Mouse (Mus musculus) kidney, postnatal 0 days (tissue): ENCODE measurements around the gene Txnrd1. TPM values are rescaled to one million over a fixed set of nuclear protein-coding genes. Genes with fewer than 3 reads are reported as not detected.
A peak's percentile ranks its signal among the peaks of the same experiment; 100 is the strongest.

Experiments used
- ATAC-seq: fragments of 200-750 bp; cut with Nextera tagmentation; replicated peaks from 2 replicates; pipeline ENCODE4 v1.8.0; 2017; ENCODE audit warnings: low read depth, moderate number of reproducible peaks, moderate TSS enrichment, moderate library complexity; ENCODE audit not compliant: low FRiP score
- DNase-seq: peaks from one replicate; pipeline ENCODE4 v3.0.0-alpha.2; 2016; ENCODE audit warnings: low spot score
- H3K27ac ChIP-seq: fragments of 300-500 bp; sonication (generic); 2 replicates; pipeline ENCODE4 v1.5.1; 2014; ENCODE audit warnings: mild to moderate bottlenecking
- H3K27me3 ChIP-seq: fragments of 300-500 bp; sonication (generic); 2 replicates; pipeline ENCODE4 v1.6.1; 2014; ENCODE audit warnings: low read length, mixed read lengths; ENCODE audit not compliant: insufficient read depth
- H3K36me3 ChIP-seq: fragments of 300-500 bp; sonication (generic); 2 replicates; pipeline ENCODE4 v1.6.1; 2014; ENCODE audit warnings: low read length, mixed read lengths; ENCODE audit not compliant: insufficient read depth
- H3K4me1 ChIP-seq: fragments of 300-500 bp; sonication (generic); replicated peaks from 2 replicates; pipeline ENCODE4 v1.6.1; 2014; ENCODE audit warnings: antibody characterized with exemption, low read length, mixed read lengths; ENCODE audit not compliant: insufficient read depth
- H3K4me2 ChIP-seq: fragments of 300-500 bp; sonication (generic); 2 replicates; pipeline ENCODE4 v1.6.1; 2014; ENCODE audit warnings: mild to moderate bottlenecking, low read length, moderate library complexity, mixed read lengths
- H3K4me3 ChIP-seq: fragments of 300-500 bp; sonication (generic); replicated peaks from 2 replicates; pipeline ENCODE4 v1.5.1; 2014; ENCODE audit warnings: low read depth, low read length
- H3K9ac ChIP-seq: fragments of 300-500 bp; sonication (generic); 2 replicates; pipeline ENCODE4 v1.6.1; 2014; ENCODE audit warnings: low read depth, low read length
- H3K9me3 ChIP-seq: fragments of 300-500 bp; sonication (generic); replicated peaks from 2 replicates; pipeline ENCODE4 v1.6.1; 2016; ENCODE audit warnings: low read length, inconsistent platforms, mixed read lengths
- CTCF ChIP-seq: IDR thresholded peaks from 2 replicates; pipeline ENCODE4 v1.5.1; 2016; ENCODE audit warnings: antibody characterized with exemption, low read depth, mild to moderate bottlenecking, moderate library complexity
- WGBS: fragments of 180-500 bp; shearing (Covaris S2); extraction: QIAGEN DNeasy Blood & Tissue Kit; methylation state at CpG from one replicate; pipeline ENCODE4 v1.1.7; 2014; 5-methylcytosine and 5-hydroxymethylcytosine counted together
- polyA plus RNA-seq: library from polyadenylated mRNA; unstranded; fragments of >200 nt; fragmentation: Nextera tagmentation; extraction: Ambion mirVana; gene quantifications from 2 replicates; pipeline ENCODE4 v1.2.1, GENCODE M21; 2015

Gene Txnrd1
- polyA plus RNA-seq, 1 experiment from 2014 or later, result 70.9 TPM

- DNase-seq (peak; percentile 13), ATAC-seq (peak; percentile 78)
- Histone ChIP-seq H3K27ac (no peak within 1 kb of the TSS), H3K4me1 (peaks cover 4% of the 10 kb centered on the region), H3K9ac (no peak within 1 kb of the TSS), H3K4me3 (no peak within 1 kb of the TSS), H3K27me3 (no peaks in the 10 kb centered on the region), H3K9me3 (no peaks in the 10 kb centered on the region), H3K36me3 (0 out of 2 replicates have a peak, but pooled peaks cover 13% of the 10 kb centered on the region), H3K4me2 (peak within 1 kb of the TSS; percentile 21; the same call in 1 of the 2 replicates)
- 59% methylated on average over 9 of the region's 9 CpGs for WGBS
- no peak for TF ChIP-seq CTCF
These were observed 32.6 kb downstream of the Txnrd1 start, which contains the start of gene Eid3 for GRCm38 (mm10) chr10:82866356-82866755. Gene Eid3, plus strand, starts transcription at chr10:82866626.

- Histone ChIP-seq H3K9me3 (no peaks in the 10 kb centered on the region), H3K27me3 (no peaks in the 10 kb centered on the region), H3K4me1 (no peaks in the 10 kb centered on the region; the same call in 1 of the 2 replicates), H3K36me3 (0 out of 2 replicates have a peak, but pooled peaks cover 13% of the 10 kb centered on the region), H3K4me3 (no peak overlapping the region), H3K27ac (no peak overlapping the region), H3K4me2 (peak overlapping the region; percentile 21; the same call in 1 of the 2 replicates), H3K9ac (no peak overlapping the region)
- WGBS, result 79% methylated on average over 18 of the region's 18 CpGs
- ATAC-seq (no peak), DNase-seq (no peak)
- no peak for TF ChIP-seq CTCF
These were observed 33.1 kb downstream of the Txnrd1 start for GRCm38 (mm10) chr10:82866832-82867231.

GRCm38 (mm10) chr10:82868418-82869086 lies 34.8 kb downstream of the Txnrd1 start:
- Histone ChIP-seq H3K4me2 (no peak overlapping the region), H3K4me3 (no peak overlapping the region), H3K4me1 (no peaks in the 10 kb centered on the region; the same call in 1 of the 2 replicates), H3K27ac (no peak overlapping the region), H3K27me3 (no peaks in the 10 kb centered on the region), H3K9me3 (no peaks in the 10 kb centered on the region), H3K36me3 (0 out of 2 replicates have a peak, but pooled peaks cover 12% of the 10 kb centered on the region), H3K9ac (no peak overlapping the region)
- DNase-seq (no peak), ATAC-seq (no peak)
- no peak for TF ChIP-seq CTCF
- 79% methylated on average over 6 of the region's 6 CpGs for WGBS

DNA sequence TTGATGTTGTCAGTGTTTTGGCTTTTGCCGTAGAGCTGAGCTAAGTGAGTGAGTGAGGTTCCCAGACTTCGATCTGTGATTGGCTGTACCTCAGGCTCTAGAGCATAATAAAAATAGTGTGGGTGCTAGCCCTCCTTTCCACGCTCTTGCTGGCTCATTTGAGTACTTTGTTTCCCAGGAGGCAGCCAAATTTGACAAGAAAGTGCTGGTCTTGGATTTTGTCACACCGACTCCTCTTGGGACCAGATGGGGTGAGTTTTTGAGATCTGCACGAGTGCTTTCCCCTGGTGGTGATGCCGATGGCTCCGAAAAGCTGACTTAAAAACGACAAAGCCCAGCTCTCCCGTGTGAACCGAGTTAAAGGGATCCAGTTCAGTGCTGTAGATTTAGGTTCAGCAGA lies 41.7 kb downstream of the Txnrd1 start:
- Histone ChIP-seq H3K27ac (no peak overlapping the region), H3K27me3 (no peaks in the 10 kb centered on the region), H3K4me2 (no peak overlapping the region), H3K36me3 (peaks cover 46% of the 10 kb centered on the region), H3K4me3 (no peak overlapping the region), H3K9me3 (no peaks in the 10 kb centered on the region), H3K4me1 (no peaks in the 10 kb centered on the region), H3K9ac (no peak overlapping the region)
- ATAC-seq (no peak), DNase-seq (no peak)
- TF ChIP-seq CTCF, result no peak
- WGBS, result 86% methylated on average over 10 of the region's 10 CpGs

DNA sequence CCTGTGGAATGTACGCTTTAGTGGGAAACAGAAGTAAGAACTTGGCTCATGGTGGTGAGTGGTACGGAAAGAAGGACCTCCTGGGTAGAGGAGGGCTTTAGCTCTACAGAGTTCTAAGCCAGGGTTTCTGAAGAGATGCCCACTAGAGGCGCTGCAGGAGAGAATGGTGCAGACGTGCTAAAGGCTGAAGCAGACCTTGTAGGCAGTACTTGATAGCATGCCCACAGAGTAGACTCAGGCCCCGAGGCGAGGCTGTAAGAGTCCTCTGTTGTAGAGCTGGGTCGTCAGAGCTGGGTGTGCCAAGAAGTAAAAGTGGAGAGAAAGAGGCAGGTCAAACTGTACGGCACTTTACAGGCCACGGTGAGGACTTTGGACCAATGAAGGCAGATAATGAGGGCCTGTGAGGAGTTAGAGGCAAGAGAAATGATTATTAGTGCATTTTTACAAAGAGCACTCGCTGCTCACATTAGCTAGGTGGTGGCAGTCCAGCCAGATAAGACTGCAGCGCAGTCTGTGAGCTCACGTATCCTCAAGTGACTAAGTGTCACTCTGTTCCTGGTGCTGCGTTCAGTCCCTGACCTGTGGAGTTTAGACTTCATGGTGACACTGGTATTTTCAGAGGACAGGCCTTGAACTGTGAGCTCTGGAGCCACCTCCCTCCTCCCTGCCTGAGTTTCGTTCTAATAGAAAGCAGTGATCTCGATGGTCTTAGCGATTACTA lies 42.5 kb downstream of the Txnrd1 start:
- H3K4me1 ChIP-seq, result no peaks in the 10 kb centered on the region
- H3K36me3 ChIP-seq, result peaks cover 53% of the 10 kb centered on the region
- H3K9me3 ChIP-seq, result no peaks in the 10 kb centered on the region
- ATAC-seq, result peak; percentile 52; the same call in 1 of the 2 replicates
- TF ChIP-seq CTCF, result peak; percentile 56
- H3K4me2 ChIP-seq, result no peak overlapping the region
- 80% methylated on average over 16 of the region's 16 CpGs for whole genome bisulfite sequencing
- peak; percentile 29 for DNase-seq
- no peaks in the 10 kb centered on the region for H3K27me3 ChIP-seq
- no peak overlapping the region for H3K27ac ChIP-seq
- no peak overlapping the region for H3K4me3 ChIP-seq
- no peak overlapping the region for H3K9ac ChIP-seq

- Histone ChIP-seq H3K4me3 (no peak overlapping the region), H3K4me2 (no peak overlapping the region), H3K27ac (no peak overlapping the region), H3K27me3 (no peaks in the 10 kb centered on the region), H3K9ac (no peak overlapping the region), H3K36me3 (peaks cover 55% of the 10 kb centered on the region), H3K9me3 (no peaks in the 10 kb centered on the region), H3K4me1 (no peaks in the 10 kb centered on the region)
- WGBS, result 95% methylated on average over 6 of the region's 6 CpGs
- TF ChIP-seq CTCF, result no peak
- ATAC-seq (no peak), DNase-seq (no peak)
These were observed 53.6 kb downstream of the Txnrd1 start for GRCm38 (mm10) chr10:82887354-82887753.
